12 mouse cellular contexts compared by ENCODE assay signal in genomic region chr2:32020229-32020628, GRCm38 (mm10).
"Had no signal": no experiment of that assay in that cellular context is flagged by ENCODE, and none has a peak within 500 bp of the region (broad histone marks: within the 10 kb centered on the region; RNA-seq: fewer than 3 reads in every experiment).

No protein-coding gene starts in this region.

- H3K27ac ChIP-seq: kidney, embryonic 15.5 days; left cerebral cortex, adult 2 months; limb, embryonic 10.5 days; lung, embryonic 15.5 days; macrophage; midbrain, embryonic 12.5 days; stomach, embryonic 15.5 days had no signal

- H3K4me1 ChIP-seq: kidney, embryonic 15.5 days; limb, embryonic 10.5 days; lung, embryonic 15.5 days; megakaryocyte, embryonic 14.5 days; midbrain, embryonic 12.5 days; stomach, embryonic 15.5 days had no signal

- DNase-seq: lung, postnatal 14 days; right cerebral cortex, postnatal 14 days; thymus, adult 18-20 months had no signal

- H3K27me3 ChIP-seq: kidney, embryonic 15.5 days; lung, embryonic 15.5 days; megakaryocyte, embryonic 14.5 days; midbrain, embryonic 12.5 days; stomach, embryonic 15.5 days had no signal

- H3K9me3 ChIP-seq: kidney, embryonic 15.5 days; limb, embryonic 10.5 days; lung, embryonic 15.5 days; megakaryocyte, embryonic 14.5 days; midbrain, embryonic 12.5 days; stomach, embryonic 15.5 days had no signal

- H3K4me3 ChIP-seq: kidney, embryonic 15.5 days; left cerebral cortex, adult 2 months; limb, embryonic 10.5 days; lung, embryonic 15.5 days; megakaryocyte, embryonic 14.5 days; midbrain, embryonic 12.5 days; stomach, embryonic 15.5 days had no signal

- H3K4me2 ChIP-seq: kidney, embryonic 15.5 days; liver, embryonic 11.5 days; lung, embryonic 15.5 days; midbrain, embryonic 12.5 days; stomach, embryonic 15.5 days had no signal

- H3K9ac ChIP-seq: kidney, embryonic 15.5 days; lung, embryonic 15.5 days; midbrain, embryonic 12.5 days; stomach, embryonic 15.5 days had no signal
